Mouse (Mus musculus) bone marrow macrophage, adult 2 months (primary cell): Measurements from ENCODE around the gene Fam133b. TPM values are rescaled to one million over a fixed set of nuclear protein-coding genes. Genes with fewer than 3 reads are reported as not detected.

Experiments used
- H3K27ac ChIP-seq: 2 replicates; pipeline ENCODE4 v1.5.1; 2012; ENCODE audit warnings: low read depth, low read length; ENCODE audit not compliant: insufficient read depth
- H3K4me1 ChIP-seq: 2 replicates; pipeline ENCODE4 v1.6.1; 2012; ENCODE audit warnings: low read length; ENCODE audit not compliant: control insufficient read depth, insufficient read depth
- H3K4me3 ChIP-seq: 2 replicates; pipeline ENCODE4 v1.5.1; 2012; ENCODE audit warnings: mild to moderate bottlenecking, low read length, moderate library complexity; ENCODE audit not compliant: insufficient read depth
- CTCF ChIP-seq: IDR thresholded peaks from 2 replicates; pipeline ENCODE4 v1.5.1; 2012; ENCODE audit warnings: low read depth, mild to moderate bottlenecking, low read length, moderate library complexity
- POLR2A ChIP-seq: IDR thresholded peaks from 2 replicates; pipeline ENCODE4 v1.6.1; 2012; ENCODE audit warnings: mild to moderate bottlenecking, low read depth, low read length, borderline replicate concordance
- polyA plus RNA-seq: library from polyadenylated mRNA; stranded (reverse); fragments of >200 nt; gene quantifications from 2 replicates; pipeline ENCODE4 v1.2.4, GENCODE M21; 2012; ENCODE audit not compliant: missing spikeins, insufficient read depth, insufficient read length

Fam133b gene
- polyA plus RNA-seq, 1 experiment, result 26.0 TPM

DNA sequence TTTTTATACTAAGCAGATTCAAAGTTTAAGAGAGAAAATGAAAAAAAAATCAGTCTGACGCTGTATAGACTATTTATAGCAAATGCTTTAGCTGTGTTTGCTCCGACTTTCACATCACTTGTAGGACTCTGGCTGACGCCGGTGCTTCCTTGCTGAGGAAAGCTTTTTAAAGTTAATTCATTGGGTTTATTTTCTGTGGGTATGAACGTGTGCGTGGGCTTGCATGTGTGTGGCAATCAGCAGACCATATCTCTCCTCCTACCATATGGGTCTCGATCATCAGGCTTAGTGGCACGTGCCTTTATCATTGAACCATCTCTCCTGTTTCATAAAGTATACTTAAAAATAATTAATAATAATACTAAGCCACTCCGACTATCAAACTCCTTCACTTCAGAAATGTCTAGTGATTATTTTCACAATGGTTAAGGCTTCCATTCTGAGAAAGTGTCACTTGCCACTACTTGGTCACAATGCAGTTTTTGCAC is 39.8 kb upstream of the Fam133b start:
- Histone ChIP-seq H3K4me3 (no peak overlapping the region), H3K4me1 (peaks cover 49% of the 10 kb centered on the region), H3K27ac (no peak overlapping the region)
- no peak for TF ChIP-seq POLR2A
- TF ChIP-seq CTCF, result no peak

DNA sequence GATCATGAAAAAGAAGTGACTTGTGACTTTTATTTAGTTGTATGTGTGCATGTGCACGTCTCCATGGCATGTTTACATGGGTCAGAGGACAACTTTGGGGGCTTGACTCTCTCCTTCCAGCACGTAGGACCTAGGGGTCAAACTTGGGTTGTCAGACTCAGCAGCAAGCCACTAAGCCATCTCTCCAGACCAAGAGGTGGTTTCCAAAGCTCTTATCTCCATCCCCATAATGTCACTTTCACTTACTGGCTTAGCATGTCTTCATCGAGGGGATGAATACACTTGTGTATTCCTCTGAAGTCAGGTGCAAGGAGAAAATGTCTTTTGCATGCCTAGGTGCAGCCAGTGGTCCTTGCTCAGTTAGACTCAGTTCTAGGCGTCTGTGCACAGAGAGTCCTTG is 39.2 kb upstream of the Fam133b start:
- no peak overlapping the region for H3K4me3 ChIP-seq
- TF ChIP-seq CTCF (no peak), POLR2A (no peak)
- H3K4me1 ChIP-seq, result peaks cover 52% of the 10 kb centered on the region
- no peak overlapping the region for H3K27ac ChIP-seq

DNA sequence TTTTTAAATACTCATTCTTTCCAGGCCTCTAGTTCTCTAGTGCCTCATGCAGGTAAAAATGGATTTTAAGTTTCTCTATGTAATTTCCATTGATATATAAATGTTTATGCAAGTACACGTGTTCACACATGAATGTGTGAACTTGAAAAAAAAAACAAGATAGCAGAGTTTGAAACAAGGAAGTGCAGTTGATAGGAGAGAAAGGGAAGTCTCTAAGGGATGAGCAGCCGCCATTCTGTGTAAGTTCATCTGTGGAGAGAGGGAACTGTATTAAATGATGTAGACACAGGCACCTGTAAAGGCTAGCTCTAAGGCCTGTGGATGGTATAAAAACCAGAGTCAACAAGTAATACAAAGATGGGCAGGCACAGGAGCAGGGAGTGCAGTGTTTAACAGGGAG is 38.1 kb upstream of the Fam133b start:
- Histone ChIP-seq H3K27ac (no peak overlapping the region), H3K4me3 (no peak overlapping the region), H3K4me1 (peaks cover 51% of the 10 kb centered on the region)
- TF ChIP-seq CTCF (no peak), POLR2A (no peak)

DNA sequence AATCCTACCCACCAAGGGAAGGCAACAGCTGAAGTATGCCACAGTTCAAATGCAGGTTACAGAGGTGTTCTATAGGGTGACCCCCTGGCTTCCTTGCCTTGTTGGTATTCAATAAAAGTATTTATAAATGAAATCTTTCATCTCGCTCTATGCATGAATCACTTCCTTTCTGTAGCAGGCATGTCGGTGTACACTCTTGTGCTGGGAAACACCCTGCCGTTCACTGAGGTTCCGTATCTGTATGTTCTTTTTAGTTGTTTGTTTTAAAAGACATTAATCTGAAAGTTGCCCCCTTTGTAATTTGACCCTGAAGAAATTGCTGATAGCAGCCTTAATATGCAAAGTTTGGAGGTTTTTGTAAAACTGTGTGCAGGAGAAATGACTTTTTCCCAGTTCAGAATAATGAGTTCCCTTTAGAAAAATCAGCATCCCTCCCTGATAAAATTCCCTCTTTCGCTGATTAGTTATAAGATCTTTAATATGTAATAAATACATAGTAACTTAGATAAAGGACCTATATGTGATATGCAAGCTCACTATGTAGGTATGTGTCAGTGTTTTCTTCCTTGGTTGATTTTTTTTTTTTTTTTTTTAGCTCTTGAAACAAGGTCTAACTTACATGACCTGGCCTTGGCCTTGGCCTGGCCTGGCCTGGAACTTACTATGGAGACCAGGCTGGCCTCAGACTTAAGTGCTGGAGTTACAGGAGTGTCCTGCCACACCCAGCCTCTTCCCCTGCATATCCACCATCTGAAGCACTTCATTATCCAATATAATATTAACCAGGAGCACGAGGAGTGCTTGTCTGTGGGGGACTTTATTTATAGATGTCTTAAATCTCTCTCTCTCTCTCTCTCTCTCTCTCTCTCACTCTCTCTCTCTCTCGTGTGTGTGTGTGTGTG is 34.9 kb upstream of the Fam133b start:
- H3K4me3 ChIP-seq, result no peak overlapping the region
- H3K27ac ChIP-seq, result no peak overlapping the region
- H3K4me1 ChIP-seq, result peaks cover 51% of the 10 kb centered on the region
- no peak for TF ChIP-seq POLR2A
- TF ChIP-seq CTCF, result no peak

DNA sequence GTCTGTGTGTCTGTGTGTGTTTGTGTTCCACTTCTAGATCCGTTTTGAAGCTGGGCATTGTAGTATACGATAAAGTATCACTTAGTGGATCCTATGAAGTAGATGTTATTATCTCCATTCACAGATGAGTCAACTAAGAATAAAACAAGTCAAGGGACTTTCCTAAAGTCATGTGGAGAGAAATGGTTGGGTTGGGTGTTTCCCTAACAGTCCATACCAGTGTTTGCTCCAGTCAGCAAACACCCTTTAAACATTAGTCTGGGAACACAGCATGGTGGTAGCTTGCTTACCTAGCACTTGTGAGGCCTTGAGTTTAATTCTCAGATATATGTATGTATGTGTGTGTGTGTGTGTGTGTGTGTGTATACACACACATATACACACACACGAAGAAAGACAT is 34.1 kb upstream of the Fam133b start:
- TF ChIP-seq POLR2A (no peak), CTCF (no peak)
- H3K4me3 ChIP-seq, result no peak overlapping the region

DNA sequence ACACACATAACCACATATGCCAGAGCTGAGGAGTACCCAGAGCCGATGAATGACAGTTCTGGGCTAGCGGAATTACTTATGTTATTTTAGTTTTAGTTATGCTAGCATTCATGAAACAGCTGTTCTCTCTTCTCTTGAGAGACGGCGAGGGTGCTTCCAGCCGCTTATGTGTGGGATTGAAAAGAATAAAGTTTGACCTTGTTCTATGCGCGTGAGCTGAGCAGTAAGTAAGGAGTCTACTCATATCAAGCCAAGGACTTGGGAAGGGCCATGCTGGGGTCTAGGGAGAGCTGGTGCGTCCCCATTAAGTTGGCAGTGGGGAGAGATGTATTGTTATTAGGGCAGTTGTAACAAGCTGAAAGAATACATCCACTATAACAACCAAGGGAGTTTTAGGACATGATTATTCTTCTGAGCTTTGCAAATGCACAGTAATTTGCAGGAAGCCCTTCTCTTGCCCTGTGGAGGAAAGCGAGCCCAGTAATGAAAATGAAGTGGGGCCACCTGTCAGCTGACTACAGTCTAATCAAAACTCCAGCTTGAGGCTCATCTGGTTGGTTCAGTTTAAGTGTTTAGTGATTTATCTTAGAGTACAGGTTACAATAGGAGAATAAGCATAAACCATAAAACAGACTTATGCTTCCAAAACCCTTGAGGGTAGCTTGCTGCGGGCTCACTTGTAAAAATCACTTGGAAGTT is 32.4 kb upstream of the Fam133b start:
- no peak overlapping the region for H3K27ac ChIP-seq
- no peak for TF ChIP-seq CTCF
- no peak for TF ChIP-seq POLR2A
- H3K4me1 ChIP-seq, result peaks cover 34% of the 10 kb centered on the region
- H3K4me3 ChIP-seq, result no peak overlapping the region

More for the DNA sequence above, 34.1 kb upstream of the Fam133b start:
- Histone ChIP-seq H3K4me1 (peaks cover 44% of the 10 kb centered on the region), H3K27ac (no peak overlapping the region)

DNA sequence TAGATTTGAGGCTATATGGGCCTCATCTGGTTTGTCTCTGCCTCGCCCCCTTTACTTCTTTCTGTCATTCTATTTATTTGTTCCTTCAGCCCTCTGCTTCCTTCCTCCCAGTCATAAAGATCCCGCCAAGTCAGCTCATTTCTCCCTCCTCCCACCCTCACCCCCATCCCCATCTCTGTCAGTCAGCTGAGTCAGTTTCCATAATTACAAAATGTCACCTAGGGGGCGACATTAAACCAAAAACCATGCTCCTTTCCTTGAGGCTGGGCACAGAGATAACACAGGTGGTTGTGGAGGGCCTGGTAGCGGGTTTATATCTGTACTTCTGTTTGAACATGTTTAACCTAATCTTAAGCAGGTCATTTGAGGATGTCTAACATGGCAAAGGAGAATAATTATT is 31.0 kb upstream of the Fam133b start:
- Histone ChIP-seq H3K4me1 (peaks cover 35% of the 10 kb centered on the region), H3K27ac (no peak overlapping the region), H3K4me3 (no peak overlapping the region)
- TF ChIP-seq CTCF (peak; percentile 55), POLR2A (no peak)

DNA sequence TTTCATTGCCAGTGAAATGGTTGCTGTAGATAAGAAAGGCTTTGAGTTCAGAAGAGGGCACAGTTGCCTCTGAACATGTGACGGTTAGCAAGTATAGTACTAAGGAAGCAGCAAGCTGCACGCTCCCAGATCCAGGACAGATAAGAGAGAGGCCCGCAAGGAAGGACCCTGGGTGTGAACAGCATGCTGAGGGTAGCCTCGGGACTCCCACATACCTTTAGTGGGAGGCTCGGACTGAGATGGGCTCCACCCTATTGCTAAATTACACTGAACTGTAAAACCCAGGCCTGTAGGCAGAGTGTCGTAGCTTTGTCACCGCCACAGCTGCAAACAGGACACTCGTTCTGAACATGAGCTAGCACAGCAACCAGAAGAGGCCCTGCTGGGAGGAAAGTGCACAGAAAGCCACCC is 28.7 kb upstream of the Fam133b start:
- no peak overlapping the region for H3K27ac ChIP-seq
- H3K4me1 ChIP-seq, result peaks cover 23% of the 10 kb centered on the region
- TF ChIP-seq POLR2A (no peak), CTCF (no peak)
- H3K4me3 ChIP-seq, result no peak overlapping the region

DNA sequence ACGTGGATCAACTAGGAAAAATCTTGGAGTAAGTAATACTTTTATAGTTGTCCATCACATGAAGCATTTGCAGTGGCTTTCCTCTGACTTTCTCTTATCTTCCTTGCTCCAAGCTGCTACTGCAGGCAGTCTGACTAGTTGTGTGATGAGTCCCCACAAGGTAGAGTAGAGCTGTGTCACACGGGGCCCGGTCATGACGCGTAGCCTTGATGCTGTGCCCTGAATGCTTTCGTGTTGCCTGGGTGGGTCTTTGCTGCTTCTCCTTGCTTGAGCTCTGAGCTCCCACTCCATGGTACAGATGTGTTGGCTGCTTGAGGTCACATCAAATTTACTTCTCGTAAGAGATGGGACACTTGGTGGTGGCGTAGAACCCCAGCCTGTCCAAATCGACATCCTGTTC is 28.2 kb upstream of the Fam133b start:
- no peak overlapping the region for H3K4me3 ChIP-seq
- TF ChIP-seq POLR2A (no peak), CTCF (no peak)
- H3K4me1 ChIP-seq, result peaks cover 21% of the 10 kb centered on the region
- H3K27ac ChIP-seq, result no peak overlapping the region
